Mouse (Mus musculus) C3H10T1/2 (cell line): ENCODE data around the gene Arl8a. TPM values are rescaled to one million over a fixed set of nuclear protein-coding genes. Genes with fewer than 3 reads are reported as not detected.

Experiments used
- polyA plus RNA-seq, 2 experiments: library from polyadenylated mRNA; unstranded; fragments of >200 nt; fragmentation: generic; extraction: Trizol; gene quantifications; one replicate each; pipeline ENCODE4 v1.2.1; 2012; ENCODE audit warnings: missing spikeins in 2 of 2

Arl8a gene
- polyA plus RNA-seq = 10 to 100 TPM; 18.0 to 55.7 TPM

DNA sequence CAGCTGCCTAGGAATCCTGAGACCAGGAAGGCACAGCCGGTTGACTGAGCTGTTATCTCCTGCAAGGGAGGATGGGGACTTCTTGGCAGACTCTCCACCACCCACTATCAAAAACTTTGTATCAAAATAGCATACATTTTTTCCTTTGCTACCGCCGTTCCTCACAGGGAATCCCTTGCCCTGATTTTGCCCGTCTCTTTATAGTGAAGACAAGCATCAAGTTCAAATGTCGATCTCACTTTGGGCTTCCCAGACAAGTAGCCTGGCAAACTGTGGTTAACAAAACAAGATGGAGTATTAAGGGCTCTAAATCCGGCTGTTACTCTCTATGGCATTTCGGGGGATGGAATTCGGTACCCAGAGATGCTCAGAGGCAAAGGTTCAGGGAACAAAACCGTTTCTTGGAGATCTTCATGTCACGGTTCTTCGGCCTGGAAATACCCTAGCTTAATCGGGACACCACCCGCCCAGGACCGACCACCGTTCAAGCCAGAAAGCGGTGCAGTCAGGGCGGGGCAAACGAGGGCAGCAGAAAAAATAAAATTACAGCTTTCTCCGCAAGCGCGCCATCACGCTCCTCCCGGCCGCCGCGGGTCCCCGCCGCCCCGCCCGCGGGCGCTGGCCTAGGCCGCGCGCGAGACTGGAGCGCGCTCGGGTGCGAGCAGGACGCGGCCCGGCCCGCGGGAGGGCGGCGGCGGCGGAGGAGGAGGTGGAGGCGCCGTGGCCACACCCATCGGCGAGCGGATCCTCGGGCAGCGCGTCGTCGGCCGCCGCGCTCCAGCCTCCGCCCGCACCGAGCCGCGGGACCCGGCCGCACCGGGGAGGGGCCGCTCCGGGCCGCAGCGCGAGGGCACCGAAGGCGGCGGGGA, at the start of gene Arl8a:
Gene Arl8a (plus strand): TSS at position 748 of the 869 bp plus-strand sequence.

DNA sequence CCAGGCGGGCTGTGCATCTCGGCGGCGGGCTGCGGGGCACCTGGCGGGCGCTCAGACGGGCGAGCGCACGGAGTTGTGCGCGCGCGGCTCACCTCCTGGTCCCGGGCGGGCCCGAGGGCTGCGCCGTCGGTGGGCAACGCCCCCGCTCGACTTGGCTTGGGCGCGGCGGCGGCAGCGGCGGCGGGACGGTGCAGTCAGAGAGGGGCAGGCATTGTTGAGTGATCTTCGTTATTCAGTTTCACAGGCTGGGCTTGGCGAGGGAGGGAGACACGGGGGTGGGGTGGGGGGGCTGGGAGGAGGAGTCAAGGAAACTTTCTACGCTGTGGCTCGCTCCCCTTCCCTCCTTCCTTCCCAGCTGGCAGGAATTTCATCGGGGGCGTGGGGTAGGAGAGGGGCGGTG, 41.5 kb upstream of the Arl8a start, which contains the start of gene Lgr6:
Gene Lgr6 (minus strand): TSS at position 153 of the 400 bp plus-strand sequence.

DNA sequence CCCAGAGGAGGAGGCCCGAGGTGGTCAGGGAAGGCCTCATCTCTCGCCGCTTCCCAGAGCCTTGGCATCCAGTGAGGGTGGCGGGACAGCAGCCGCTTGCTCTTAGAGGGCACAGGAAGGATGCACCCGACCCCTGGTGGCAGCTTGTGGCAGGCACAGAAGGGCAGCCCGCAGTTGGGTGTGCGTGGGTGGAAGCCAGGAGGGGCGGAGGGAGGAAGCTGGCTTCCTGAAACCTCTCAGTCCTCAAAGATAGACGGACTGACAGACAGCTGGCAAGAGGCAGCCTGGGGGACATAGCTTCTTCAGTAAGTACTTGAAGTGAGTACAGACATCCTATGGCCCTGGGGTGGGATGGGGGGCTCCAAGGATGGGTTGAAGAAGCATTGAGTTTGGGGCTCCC, 14.2 kb upstream of the Arl8a start, which contains the start of gene Ptpn7:
Gene Ptpn7 (plus strand): TSS at position 228 of the 400 bp plus-strand sequence.

GRCm38 (mm10) chr1:135167435-135167834, 20.8 kb downstream of the Arl8a start, which contains the start of gene Gpr37l1:
TSS of gene Gpr37l1 (minus strand) at chr1:135167681.

Other genes with a start within 250 kb of the Arl8a start
- 1 to 10 TPM in 1 of 2 experiments, under 1 TPM in 1; 0.83 to 8.5 TPM for gene Ppp1r12b, start 190.9 kb upstream of the Arl8a start, polyA plus RNA-seq
- 1 to 10 TPM; 3.4 to 6.4 TPM for gene Ube2t, start 184.3 kb upstream of the Arl8a start, polyA plus RNA-seq
- gene Lgr6, start 41.5 kb upstream of the Arl8a start, polyA plus RNA-seq = 1 to 10 TPM in 1 of 2 experiments, under 1 TPM in 1; 0.08 to 3.7 TPM
- gene Ptpn7, start 14.1 kb upstream of the Arl8a start, polyA plus RNA-seq = under 1 TPM; 0.02 to 0.05 TPM
- under 1 TPM in 1 of 2 experiments, not detected in 1; 0.05 TPM for gene Gpr37l1, start 20.9 kb downstream of the Arl8a start, polyA plus RNA-seq
- gene Elf3, start 111.7 kb downstream of the Arl8a start, polyA plus RNA-seq = under 1 TPM; 0.02 to 0.06 TPM
- 10 to 100 TPM; 42.3 to 67.9 TPM for gene Rnpep, start 137.3 kb downstream of the Arl8a start, polyA plus RNA-seq
- gene Timm17a, start 167.0 kb downstream of the Arl8a start, polyA plus RNA-seq = 10 to 100 TPM; 82.4 to 84.5 TPM
- 1 to 10 TPM in 1 of 2 experiments, under 1 TPM in 1; 0.20 to 7.0 TPM for gene Lmod1, start 178.0 kb downstream of the Arl8a start, polyA plus RNA-seq
- 100 to 1,000 TPM in 1 of 2 experiments, 10 to 100 TPM in 1; 91.5 to 164 TPM for gene Shisa4, start 228.4 kb downstream of the Arl8a start, polyA plus RNA-seq